Mouse (Mus musculus) MEL (cell line): ENCODE results near the gene Ccl4. TPM values are rescaled to one million over a fixed set of nuclear protein-coding genes. Genes with fewer than 3 reads are reported as not detected.

ENCODE experiments used
- DNase-seq: peaks from one replicate; pipeline ENCODE4 v3.0.0; 2011; ENCODE audit warnings: low read depth, low spot score
- H3K27ac ChIP-seq: 2 replicates; pipeline ENCODE4 v1.5.1; 2012; ENCODE audit warnings: low read depth, mild to moderate bottlenecking, control low read depth, low read length, moderate library complexity; ENCODE audit not compliant: control insufficient read depth
- H3K27me3 ChIP-seq, 2 experiments: fragments of 150-350 bp in 1 of 2; sonication (generic) in 1 of 2; 2 replicates each; pipeline ENCODE4 v1.6.1; 2012; ENCODE audit warnings: low read length in 2 of 2, mild to moderate bottlenecking in 2 of 2, improper control_type of control experiment in 1 of 2, moderate library complexity in 1 of 2; ENCODE audit not compliant: insufficient read depth in 2 of 2, control insufficient read depth in 1 of 2
- H3K36me3 ChIP-seq, 2 experiments: 2 replicates each; pipeline ENCODE4 v1.6.1; 2012 to 2014; ENCODE audit warnings: low read length in 2 of 2, improper control_type of control experiment in 1 of 2, inconsistent platforms in 1 of 2, mild to moderate bottlenecking in 1 of 2; ENCODE audit not compliant: insufficient read depth in 2 of 2, control insufficient read depth in 1 of 2
- H3K4me1 ChIP-seq, 2 experiments: fragments of 150-350 bp in 1 of 2; sonication (generic) in 1 of 2; 2 replicates each; pipeline ENCODE4 v1.6.1; 2012; ENCODE audit warnings: low read length in 2 of 2, improper control_type of control experiment in 1 of 2, mild to moderate bottlenecking in 1 of 2; ENCODE audit not compliant: insufficient read depth in 2 of 2, control insufficient read depth in 1 of 2
- H3K4me3 ChIP-seq, 2 experiments: fragments of 150-350 bp in 1 of 2; sonication (generic) in 1 of 2; 2 replicates each; pipeline ENCODE4 v1.5.1; 2012; ENCODE audit warnings: low read depth in 2 of 2, low read length in 2 of 2, mild to moderate bottlenecking in 2 of 2, moderate library complexity in 2 of 2, control low read depth in 1 of 2, improper control_type of control experiment in 1 of 2; ENCODE audit not compliant: control insufficient read depth in 1 of 2, insufficient read depth in 1 of 2
- H3K79me2 ChIP-seq: 2 replicates; pipeline ENCODE4 v1.6.1; 2012; ENCODE audit warnings: mild to moderate bottlenecking, low read length, moderate library complexity; ENCODE audit not compliant: control insufficient read depth, poor library complexity, insufficient read depth
- H3K9ac ChIP-seq: 2 replicates; pipeline ENCODE4 v1.6.1; 2012; ENCODE audit warnings: low read depth, mild to moderate bottlenecking, control low read depth, low read length, moderate library complexity; ENCODE audit not compliant: control insufficient read depth, poor library complexity, severe bottlenecking
- H3K9me3 ChIP-seq: fragments of 150-350 bp; sonication (generic); replicated peaks from 2 replicates; pipeline ENCODE4 v1.6.1; 2012; ENCODE audit warnings: mild to moderate bottlenecking, low read length, improper control_type of control experiment, moderate library complexity; ENCODE audit not compliant: insufficient read depth
- BHLHE40 ChIP-seq: IDR thresholded peaks from 2 replicates; pipeline ENCODE4 v1.6.1; 2012; ENCODE audit warnings: low read depth, mild to moderate bottlenecking, inconsistent platforms, low read length, improper control_type of control experiment, borderline replicate concordance
- E2F4 ChIP-seq: IDR thresholded peaks from 2 replicates; pipeline ENCODE4 v1.6.1; 2011; ENCODE audit warnings: low read depth, low read length, improper control_type of control experiment, borderline replicate concordance
- ELF1 ChIP-seq: IDR thresholded peaks from 2 replicates; pipeline ENCODE4 v1.6.1; 2014; ENCODE audit warnings: low read depth, mild to moderate bottlenecking, inconsistent platforms, low read length, improper control_type of control experiment, moderate library complexity
- EP300 ChIP-seq, 2 experiments: IDR thresholded peaks; 2 replicates each; pipeline ENCODE4 v1.6.1; 2011; ENCODE audit warnings: improper control_type of control experiment in 2 of 2, low read length in 2 of 2, low read depth in 1 of 2, mild to moderate bottlenecking in 1 of 2
- ETS1 ChIP-seq: IDR thresholded peaks from 2 replicates; pipeline ENCODE4 v1.6.1; 2012; ENCODE audit warnings: low read depth, mild to moderate bottlenecking, inconsistent platforms, low read length, improper control_type of control experiment, moderate library complexity
- GABPA ChIP-seq: IDR thresholded peaks from 2 replicates; pipeline ENCODE4 v1.6.1; 2012; ENCODE audit warnings: low read depth, mild to moderate bottlenecking, inconsistent platforms, low read length, improper control_type of control experiment, moderate library complexity
- HCFC1 ChIP-seq: IDR thresholded peaks from 2 replicates; pipeline ENCODE4 v1.6.1; 2012; ENCODE audit warnings: low read depth, mild to moderate bottlenecking, inconsistent platforms, low read length, improper control_type of control experiment, moderate library complexity
- JUND ChIP-seq: IDR thresholded peaks from 2 replicates; pipeline ENCODE4 v1.6.1; 2011; ENCODE audit warnings: low read depth, mild to moderate bottlenecking, improper control_type of control experiment, low read length
- KAT2A ChIP-seq: conservative IDR thresholded peaks from 2 replicates; pipeline ENCODE4 v1.6.1; 2012; ENCODE audit warnings: low read depth, low read length, improper control_type of control experiment, inconsistent platforms
- MAFK ChIP-seq: IDR thresholded peaks from 2 replicates; pipeline ENCODE4 v1.6.1; 2011; ENCODE audit warnings: low read depth, mild to moderate bottlenecking, low read length, improper control_type of control experiment, borderline replicate concordance
- MAX ChIP-seq: IDR thresholded peaks from 2 replicates; pipeline ENCODE4 v1.6.1; 2011; ENCODE audit warnings: low read length, improper control_type of control experiment
- MAZ ChIP-seq: IDR thresholded peaks from 2 replicates; pipeline ENCODE4 v1.6.1; 2012; ENCODE audit warnings: low read depth, mild to moderate bottlenecking, inconsistent platforms, low read length, improper control_type of control experiment
- MEF2A ChIP-seq: IDR thresholded peaks from 2 replicates; pipeline ENCODE4 v1.6.1; 2014; ENCODE audit warnings: low read depth, mild to moderate bottlenecking, inconsistent platforms, low read length, improper control_type of control experiment; ENCODE audit not compliant: poor library complexity, insufficient replicate concordance, severe bottlenecking; ENCODE audit errors: extremely low read depth
- MYB ChIP-seq: IDR thresholded peaks from 2 replicates; pipeline ENCODE4 v1.6.1; 2011; ENCODE audit warnings: mild to moderate bottlenecking, low read depth, low read length, improper control_type of control experiment
- MYC ChIP-seq: IDR thresholded peaks from 2 replicates; pipeline ENCODE4 v1.6.1; 2011; ENCODE audit warnings: low read depth, mild to moderate bottlenecking, low read length, improper control_type of control experiment, moderate library complexity
- NRF1 ChIP-seq: IDR thresholded peaks from 2 replicates; pipeline ENCODE4 v1.6.1; 2014; ENCODE audit warnings: low read depth, mild to moderate bottlenecking, inconsistent platforms, low read length, improper control_type of control experiment, moderate library complexity; ENCODE audit not compliant: poor library complexity, insufficient read depth, severe bottlenecking
- POLR2A ChIP-seq, 2 experiments: IDR thresholded peaks; 2 replicates each; pipeline ENCODE4 v1.6.1; 2011 to 2012; ENCODE audit warnings: low read length in 2 of 2, mild to moderate bottlenecking in 2 of 2, control low read depth in 1 of 2, improper control_type of control experiment in 1 of 2, low read depth in 1 of 2, moderate library complexity in 1 of 2; ENCODE audit not compliant: control insufficient read depth in 1 of 2, insufficient read depth in 1 of 2, poor library complexity in 1 of 2
- POLR2AphosphoS2 ChIP-seq: IDR thresholded peaks from 2 replicates; pipeline ENCODE4 v1.6.1; 2011; ENCODE audit warnings: low read length, improper control_type of control experiment
- POLR2AphosphoS5 ChIP-seq: IDR thresholded peaks from 2 replicates; pipeline ENCODE4 v1.6.1; 2012; ENCODE audit warnings: low read depth, borderline replicate concordance, mild to moderate bottlenecking, inconsistent platforms, low read length, moderate library complexity, mixed read lengths
- RAD21 ChIP-seq: IDR thresholded peaks from 2 replicates; pipeline ENCODE4 v1.6.1; 2011; ENCODE audit warnings: mild to moderate bottlenecking, low read depth, low read length, improper control_type of control experiment
- RCOR1 ChIP-seq: IDR thresholded peaks from 2 replicates; pipeline ENCODE4 v1.6.1; 2012; ENCODE audit warnings: low read depth, mild to moderate bottlenecking, inconsistent platforms, low read length, improper control_type of control experiment
- SIN3A ChIP-seq: IDR thresholded peaks from 2 replicates; pipeline ENCODE4 v1.6.1; 2012; ENCODE audit warnings: low read length, improper control_type of control experiment, inconsistent platforms
- TBP ChIP-seq: IDR thresholded peaks from 2 replicates; pipeline ENCODE4 v1.8.0; 2011; ENCODE audit warnings: low read depth, low read length, improper control_type of control experiment
- UBTF ChIP-seq: IDR thresholded peaks from 2 replicates; pipeline ENCODE4 v1.6.1; 2012; ENCODE audit warnings: low read depth, mild to moderate bottlenecking, inconsistent platforms, low read length, improper control_type of control experiment, moderate library complexity, borderline replicate concordance; ENCODE audit not compliant: insufficient read depth
- USF1 ChIP-seq: IDR thresholded peaks from 2 replicates; pipeline ENCODE4 v1.6.1; 2014; ENCODE audit warnings: low read depth, mild to moderate bottlenecking, inconsistent platforms, low read length, improper control_type of control experiment, moderate library complexity
- ZNF384 ChIP-seq: IDR thresholded peaks from 2 replicates; pipeline ENCODE4 v1.6.1; 2012; ENCODE audit warnings: low read depth, mild to moderate bottlenecking, inconsistent platforms, low read length, improper control_type of control experiment
- polyA plus RNA-seq, 2 experiments: library from polyadenylated mRNA; stranded (reverse) in 1 of 2; unstranded in 1 of 2; fragments of >175 nt in 1 of 2; fragments of >200 nt in 1 of 2; gene quantifications; 2 replicates each; pipeline versions ENCODE4 v1.2.1 to v1.2.4; 2012; ENCODE audit warnings: low replicate concordance in 2 of 2, low read depth in 1 of 2; ENCODE audit not compliant: insufficient read length in 2 of 2, insufficient read depth in 1 of 2, missing spikeins in 1 of 2
- total RNA-seq: library from RNA; depleted of rRNA; stranded (reverse); fragments of 300-350 nt; gene quantifications from 2 replicates; pipeline ENCODE4 v1.2.3, GENCODE M21; 2012

Gene Ccl4
- total and polyA plus RNA-seq, 3 experiments, result not detected

GRCm38 (mm10) chr11:83654606-83655005 lies 7.8 kb upstream of the Ccl4 start:
- peaks cover 10 to 12% of the 10 kb centered on the region in 2 experiments for H3K27me3 ChIP-seq
- TF ChIP-seq ZNF384, result no peak
- TF ChIP-seq MYC, result no peak
- no peak for TF ChIP-seq GABPA
- no peak for TF ChIP-seq EP300 (IDR thresholded peaks at IDR 0.05; ENCODE audit: low read depth in 1 of 2, low read length in 2 of 2)
- no peak for TF ChIP-seq BHLHE40
- no peak for TF ChIP-seq MYB
- TF ChIP-seq ETS1, result no peak
- no peak for TF ChIP-seq E2F4
- no peak for TF ChIP-seq MAX
- no peak for TF ChIP-seq JUND
- TF ChIP-seq RCOR1, result no peak
- TF ChIP-seq MEF2A, result no peak
- no peak for TF ChIP-seq SIN3A
- TF ChIP-seq, all 39 proteins: peak for 0
- no peaks in the 10 kb centered on the region for H3K36me3 ChIP-seq
- H3K79me2 ChIP-seq, result no peaks in the 10 kb centered on the region
- no peaks in the 10 kb centered on the region for H3K9me3 ChIP-seq
- no peak for DNase-seq
- no peak overlapping the region for H3K4me3 ChIP-seq
- no peaks in the 10 kb centered on the region for H3K4me1 ChIP-seq
- no peak overlapping the region for H3K9ac ChIP-seq
- H3K27ac ChIP-seq, result no peak overlapping the region

- Histone ChIP-seq H3K79me2 (no peaks in the 10 kb centered on the region), H3K9me3 (no peaks in the 10 kb centered on the region), H3K4me1 (no peaks in the 10 kb centered on the region), H3K36me3 (no peaks in the 10 kb centered on the region), H3K4me3 (no peak overlapping the region), H3K27ac (no peak overlapping the region), H3K9ac (no peak overlapping the region), H3K27me3 (peaks cover 29 to 31% of the 10 kb centered on the region in 2 experiments)
- no peak for DNase-seq
- TF ChIP-seq POLR2AphosphoS5 (no peak), MAZ (no peak), NRF1 (no peak), MAFK (no peak), MAX (no peak), ELF1 (no peak), RCOR1 (no peak), KAT2A (no peak), TBP (no peak), MYB (no peak), POLR2A (IDR thresholded peaks at IDR 0.05; ENCODE audit: control insufficient read depth in 1 of 2, insufficient read depth in 1 of 2, low read depth in 1 of 2, low read length in 2 of 2, poor library complexity in 1 of 2) (no peak), MYC (no peak), ZNF384 (no peak), RAD21 (no peak), UBTF (no peak), USF1 (no peak), HCFC1 (no peak), ETS1 (no peak), POLR2AphosphoS2 (no peak)
These were observed 4.9 kb upstream of the Ccl4 start for GRCm38 (mm10) chr11:83657508-83657907.
